Mouse (Mus musculus) right cerebral cortex, postnatal 4 days (tissue): ENCODE results near the gene Cpb2.
A peak's percentile ranks its signal among the peaks of the same experiment; 100 is the strongest.

Experiments
- DNase-seq: peaks from one replicate; pipeline ENCODE4 v3.0.0-alpha.2; 2022

The Cpb2 gene

GRCm38 (mm10) chr14:75250432-75250831 lies 8.3 kb downstream of the Cpb2 start:
- DNase-seq, result no peak

DNA sequence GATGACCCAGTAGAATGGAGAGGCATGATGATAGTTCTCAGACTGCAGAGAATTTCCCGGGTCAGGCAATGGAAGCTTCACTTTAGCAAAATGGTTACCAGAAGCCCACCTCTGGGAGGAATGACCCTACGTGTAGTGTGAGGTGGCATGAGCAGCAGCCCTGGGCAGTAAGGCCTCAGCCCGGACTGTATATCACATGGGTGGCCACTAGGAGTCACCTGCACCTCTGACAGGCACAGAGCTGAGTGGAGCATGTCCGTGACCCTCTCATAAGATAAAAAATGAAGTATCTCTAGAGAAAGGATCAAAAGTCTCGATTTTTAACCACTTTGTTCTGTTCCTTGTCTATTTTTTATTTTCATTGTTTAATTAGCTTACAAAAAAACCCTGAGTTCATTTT lies 14.4 kb downstream of the Cpb2 start:
- no peak for DNase-seq

DNA sequence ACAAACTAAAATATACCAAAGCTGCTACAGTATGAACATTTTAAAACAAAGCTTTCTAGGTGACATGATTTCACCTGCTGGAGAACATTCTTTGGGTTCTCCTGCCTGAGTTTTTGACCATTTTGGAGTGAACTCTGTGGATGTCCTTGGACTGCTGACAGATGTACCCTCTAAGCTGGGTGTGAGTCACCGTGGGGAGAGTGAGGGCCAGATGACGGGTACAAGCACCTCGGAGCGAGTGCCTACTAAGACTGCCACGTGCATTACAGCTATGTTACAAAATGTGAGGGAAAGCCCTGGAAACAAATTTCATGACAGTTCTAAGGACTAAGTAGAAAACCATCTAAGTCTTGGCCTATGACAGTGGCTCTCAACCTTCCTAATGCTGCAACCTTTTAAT lies 27.4 kb downstream of the Cpb2 start:
- no peak for DNase-seq

DNA sequence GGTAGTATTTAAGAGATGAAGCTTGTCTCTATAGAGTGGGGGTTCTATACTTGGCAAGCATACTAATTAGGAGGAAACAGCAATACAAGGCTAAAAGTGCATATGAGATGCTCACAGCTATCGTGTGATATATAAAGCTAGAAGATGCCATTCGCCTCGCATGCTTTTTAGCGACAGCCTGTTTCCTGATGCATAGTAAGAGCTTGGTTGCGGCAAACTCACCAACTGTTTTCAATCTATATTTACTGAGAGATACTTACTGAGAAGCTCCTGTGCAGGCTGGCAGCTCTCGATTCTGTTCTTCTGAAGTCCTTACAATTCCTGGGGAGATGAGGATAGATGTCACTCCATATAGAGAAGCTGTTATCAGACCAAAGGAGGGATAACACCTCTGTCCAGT lies 37.6 kb downstream of the Cpb2 start:
- DNase-seq, result peak; percentile 15

- no peak for DNase-seq
These were observed 38.3 kb downstream of the Cpb2 start for GRCm38 (mm10) chr14:75280406-75280805.

GRCm38 (mm10) chr14:75283609-75284192 lies 41.6 kb downstream of the Cpb2 start:
- DNase-seq, result no peak

GRCm38 (mm10) chr14:75284193-75284915 lies 42.3 kb downstream of the Cpb2 start, which contains the start of gene Zc3h13:
Gene Zc3h13, plus strand, starts transcription at chr14:75284373.
- peak; percentile 97 for DNase-seq

GRCm38 (mm10) chr14:75301081-75301480 lies 59.0 kb downstream of the Cpb2 start:
- no peak for DNase-seq

DNA sequence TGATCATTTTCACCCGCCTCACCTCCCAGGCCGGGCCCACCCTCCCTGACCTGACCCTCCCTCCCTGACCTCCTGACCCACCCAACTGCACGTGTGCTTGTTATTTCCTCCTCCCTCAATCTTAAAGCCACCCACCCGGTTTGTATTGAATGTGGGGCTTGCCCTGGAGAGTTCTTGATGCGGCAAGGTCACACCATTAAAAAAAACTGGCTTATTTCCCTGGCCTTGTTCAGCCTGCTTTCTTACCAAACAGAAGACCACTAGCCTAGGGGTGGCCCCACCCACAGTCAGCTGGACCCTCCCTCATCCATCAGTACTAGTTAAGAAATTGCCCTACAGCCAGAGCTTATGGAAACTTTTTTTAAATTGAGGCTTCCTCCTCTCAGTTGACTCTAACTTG lies 61.7 kb downstream of the Cpb2 start:
- DNase-seq, result no peak

- no peak for DNase-seq
These were observed 65.8 kb downstream of the Cpb2 start for GRCm38 (mm10) chr14:75307855-75308254.

DNA sequence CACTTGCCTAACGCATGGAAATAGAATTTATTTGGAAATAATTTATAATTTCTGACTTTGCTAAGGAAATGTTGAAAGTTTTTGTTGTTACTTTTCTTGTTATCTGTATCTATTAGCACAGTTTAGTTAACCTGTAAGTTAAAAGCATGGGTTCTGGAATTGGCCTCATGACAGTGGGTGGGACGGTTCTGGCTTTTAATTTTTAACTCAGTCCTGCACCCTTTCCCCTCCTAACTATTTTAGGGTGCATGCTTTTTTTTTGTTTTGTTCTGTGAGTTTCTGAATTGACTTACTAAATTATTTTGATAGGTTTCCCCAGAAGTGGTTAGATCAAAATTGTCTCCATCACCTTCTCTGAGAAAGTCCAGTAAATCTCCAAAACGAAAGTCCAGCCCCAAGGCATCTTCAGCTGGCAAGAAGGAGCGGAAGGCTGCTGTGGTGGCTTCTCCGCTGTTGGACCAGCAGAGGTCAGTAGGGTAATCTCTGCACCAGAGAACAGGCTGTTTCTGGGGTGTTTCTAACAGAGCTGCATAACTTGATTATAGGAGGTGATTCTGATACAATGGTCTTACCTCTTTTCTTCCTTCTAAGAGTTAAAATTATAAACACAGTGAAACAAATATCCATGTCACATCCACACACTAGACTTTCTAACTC lies 67.4 kb downstream of the Cpb2 start:
- no peak for DNase-seq

GRCm38 (mm10) chr14:75314484-75314883 lies 72.4 kb downstream of the Cpb2 start:
- no peak for DNase-seq

- DNase-seq, result no peak
These were observed 76.6 kb downstream of the Cpb2 start for GRCm38 (mm10) chr14:75318736-75319135.

GRCm38 (mm10) chr14:75320269-75320668 lies 78.2 kb downstream of the Cpb2 start:
- DNase-seq, result no peak

DNA sequence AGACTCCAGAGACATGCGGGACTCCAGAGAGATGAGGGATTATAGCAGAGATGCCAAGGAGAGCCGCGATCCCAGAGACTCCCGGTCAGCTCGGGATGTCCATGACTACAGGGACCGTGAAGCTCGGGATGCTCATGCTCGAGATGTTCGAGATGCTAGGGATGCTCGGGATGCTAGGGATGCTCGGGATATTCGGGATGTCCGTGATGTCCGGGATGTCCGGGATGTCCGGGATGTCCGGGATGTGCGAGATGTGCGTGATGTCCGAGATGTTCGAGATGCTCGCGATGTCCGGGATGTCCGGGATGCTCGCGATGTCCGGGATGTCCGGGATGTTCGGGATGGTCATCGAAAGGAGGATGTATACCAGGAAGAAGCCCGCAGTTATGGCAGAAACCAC lies 81.3 kb downstream of the Cpb2 start:
- no peak for DNase-seq

GRCm38 (mm10) chr14:75328062-75328461 lies 86.0 kb downstream of the Cpb2 start:
- no peak for DNase-seq

DNA sequence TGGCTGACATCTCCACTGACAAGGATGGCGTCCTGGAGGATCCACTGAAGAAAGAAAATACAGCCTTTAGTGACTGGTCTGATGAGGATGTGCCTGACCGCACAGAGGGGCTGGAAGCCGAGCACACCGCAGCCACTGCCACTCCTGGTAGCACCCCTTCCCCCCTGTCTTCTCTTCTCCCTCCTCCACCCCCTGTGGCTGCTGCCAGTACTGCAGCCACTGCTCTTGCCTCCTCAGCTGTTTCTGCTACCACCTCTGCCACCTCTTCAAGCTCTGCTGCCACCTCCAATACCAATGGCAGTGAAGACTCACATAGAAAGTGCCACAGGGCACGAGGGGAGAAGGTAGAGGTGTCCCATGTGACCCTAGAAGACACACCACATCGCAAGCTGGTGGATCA lies 88.5 kb downstream of the Cpb2 start:
- peak; percentile 53 for DNase-seq
